Mouse (Mus musculus) G1E (cell line): ENCODE measurements around the gene Inca1. TPM values are rescaled to one million over a fixed set of nuclear protein-coding genes. Genes with fewer than 3 reads are reported as not detected.

ENCODE experiments used
- ATAC-seq: 2 replicates; pipeline ENCODE4 v1.8.0; 2016; ENCODE audit warnings: mild to moderate bottlenecking; ENCODE audit not compliant: insufficient number of reproducible peaks, poor library complexity, low FRiP score, severe bottlenecking; ENCODE audit errors: extremely low read depth
- DNase-seq: peaks from one replicate; pipeline ENCODE4 v3.0.0; 2012; ENCODE audit warnings: low spot score
- H3K27me3 ChIP-seq: 2 replicates; pipeline ENCODE4 v1.6.1; 2012; ENCODE audit warnings: mild to moderate bottlenecking, low read length, inconsistent platforms; ENCODE audit not compliant: insufficient read depth
- H3K36me3 ChIP-seq: replicated peaks from 2 replicates; pipeline ENCODE3; 2012; ENCODE audit warnings: mild to moderate bottlenecking, inconsistent platforms
- H3K4me1 ChIP-seq: 2 replicates; pipeline ENCODE4 v1.6.1; 2012; ENCODE audit warnings: low read depth, low read length, inconsistent platforms, mixed read lengths; ENCODE audit not compliant: insufficient read depth
- H3K4me3 ChIP-seq: 2 replicates; pipeline ENCODE4 v1.5.1; 2012; ENCODE audit warnings: low read depth, mild to moderate bottlenecking, inconsistent platforms, low read length, moderate library complexity, mixed read lengths
- H3K9me3 ChIP-seq: replicated peaks from 2 replicates; pipeline ENCODE4 v1.6.1; 2012; ENCODE audit warnings: inconsistent platforms
- GATA2 ChIP-seq: IDR thresholded peaks from 2 replicates; pipeline ENCODE4 v1.6.1; 2012; ENCODE audit warnings: low read depth, low read length, inconsistent platforms, borderline replicate concordance
- POLR2AphosphoS5 ChIP-seq: IDR thresholded peaks from 2 replicates; pipeline ENCODE4 v1.6.1; 2012; ENCODE audit warnings: low read depth, low read length, inconsistent platforms; ENCODE audit not compliant: insufficient replicate concordance
- TAL1 ChIP-seq: conservative IDR thresholded peaks from 2 replicates; pipeline ENCODE4 v1.6.1; 2012; ENCODE audit warnings: low read depth, low read length, inconsistent platforms, mixed read lengths
- polyA plus RNA-seq: library from polyadenylated mRNA; stranded (reverse); fragments of >175 nt; gene quantifications from 2 replicates; pipeline ENCODE4 v1.2.3, GENCODE M21; 2012
- total RNA-seq, 2 experiments: library from RNA; stranded (forward) in 1 of 2; stranded (reverse) in 1 of 2; fragments of 200-1000 nt in 1 of 2; fragments of >200 nt in 1 of 2; fragmentation: Nextera tagmentation in 1 of 2; gene quantifications; 2 replicates each; pipeline ENCODE4 v1.2.3; 2014 to 2017

The Inca1 gene
- total and polyA plus RNA-seq, 3 experiments = 0.36 to 3.7 (median 1.2) TPM

DNA sequence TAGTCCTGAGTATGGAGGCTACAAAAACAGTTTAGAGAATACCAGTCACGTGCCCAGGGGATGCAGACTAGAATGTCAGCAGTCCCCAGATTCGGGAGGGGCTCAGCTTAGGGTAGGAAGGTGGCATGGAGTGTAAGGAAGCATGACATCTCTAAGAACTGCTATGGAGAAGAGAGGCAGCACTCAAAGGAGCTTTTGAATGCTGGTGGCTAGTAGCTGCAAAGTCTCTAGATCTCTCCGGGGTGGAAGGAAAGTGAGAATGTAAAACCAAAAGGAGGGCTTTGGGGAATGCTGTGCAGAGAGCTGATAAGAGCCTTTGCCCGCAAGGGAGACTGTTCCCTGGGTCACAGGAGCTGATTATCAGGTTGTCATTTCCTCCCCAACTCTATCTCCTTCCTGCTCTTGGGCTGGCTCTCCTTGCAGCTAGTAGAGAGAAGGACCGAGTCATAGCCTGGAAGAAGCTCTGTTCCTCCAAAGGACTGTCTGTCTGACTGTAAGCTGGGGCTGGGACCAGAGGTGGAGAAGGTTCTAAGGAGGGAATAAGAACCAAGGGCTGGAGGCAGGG, 61.2 kb downstream of the Inca1 start, which contains the start of gene Gp1ba:
Gp1ba (plus strand) TSS at position 409 of the 565 bp plus-strand sequence.
- no peak for TF ChIP-seq GATA2
- no peak for TF ChIP-seq POLR2AphosphoS5
- TF ChIP-seq TAL1 = peak; percentile 75
- H3K9me3 ChIP-seq = no peaks in the 10 kb centered on the region
- ATAC-seq (peak; percentile 90), DNase-seq (peak; percentile 74)
- H3K4me3 ChIP-seq = peak within 1 kb of the TSS; percentile 54; the same call in 1 of the 2 replicates
- H3K27me3 ChIP-seq = no peaks in the 10 kb centered on the region
- peaks cover 35% of the 10 kb centered on the region for H3K36me3 ChIP-seq
- peaks cover 61% of the 10 kb centered on the region for H3K4me1 ChIP-seq

Other genes with a start within 250 kb of the Inca1 start
Only the 20 nearest of the 23 such genes appear.
- gene Tm4sf5, start 194.9 kb downstream of the Inca1 start, total RNA-seq (2014; fragmentation: Nextera tagmentation) = not detected in 2 replicates
- gene Tm4sf5, start 194.9 kb downstream of the Inca1 start, total RNA-seq (2017) = not detected in 2 replicates
- not detected in 2 replicates for gene Tm4sf5, start 194.9 kb downstream of the Inca1 start, polyA plus RNA-seq
- not detected in 2 replicates for gene Vmo1, start 185.5 kb downstream of the Inca1 start, total RNA-seq (2014; fragmentation: Nextera tagmentation)
- gene Vmo1, start 185.5 kb downstream of the Inca1 start, total RNA-seq (2017) = not detected in 2 replicates
- not detected in 2 replicates for gene Vmo1, start 185.5 kb downstream of the Inca1 start, polyA plus RNA-seq
- not detected in 2 replicates for gene Gltpd2, start 181.0 kb downstream of the Inca1 start, total RNA-seq (2014; fragmentation: Nextera tagmentation)
- gene Gltpd2, start 181.0 kb downstream of the Inca1 start, total RNA-seq (2017) = not detected in 2 replicates
- not detected in 2 replicates for gene Gltpd2, start 181.0 kb downstream of the Inca1 start, polyA plus RNA-seq
- 114 and 116 TPM in 2 replicates for gene Psmb6, start 174.8 kb downstream of the Inca1 start, total RNA-seq (2014; fragmentation: Nextera tagmentation)
- 212 and 295 TPM in 2 replicates for gene Psmb6, start 174.8 kb downstream of the Inca1 start, total RNA-seq (2017)
- gene Psmb6, start 174.8 kb downstream of the Inca1 start, polyA plus RNA-seq = 153 and 181 TPM in 2 replicates
- not detected in 2 replicates for gene Gm40193, start 167.2 kb downstream of the Inca1 start, total RNA-seq (2014; fragmentation: Nextera tagmentation)
- not detected in 2 replicates for gene Gm40193, start 167.2 kb downstream of the Inca1 start, total RNA-seq (2017)
- gene Gm40193, start 167.2 kb downstream of the Inca1 start, polyA plus RNA-seq = not detected in 2 replicates
- gene Pld2, start 160.1 kb downstream of the Inca1 start, total RNA-seq (2014; fragmentation: Nextera tagmentation) = not detected in 2 replicates
- 0.05 and 0.06 TPM in 2 replicates for gene Pld2, start 160.1 kb downstream of the Inca1 start, total RNA-seq (2017)
- gene Pld2, start 160.1 kb downstream of the Inca1 start, polyA plus RNA-seq = not detected in 2 replicates
- gene Mink1, start 137.3 kb downstream of the Inca1 start, total RNA-seq (2014; fragmentation: Nextera tagmentation) = 37.3 and 38.1 TPM in 2 replicates
- gene Mink1, start 137.3 kb downstream of the Inca1 start, total RNA-seq (2017) = 8.8 and 14.3 TPM in 2 replicates
- gene Mink1, start 137.3 kb downstream of the Inca1 start, polyA plus RNA-seq = 89.8 and 94.4 TPM in 2 replicates
- not detected in 2 replicates for gene 4930544D05Rik, start 84.3 kb downstream of the Inca1 start, total RNA-seq (2014; fragmentation: Nextera tagmentation)
- not detected in 2 replicates for gene 4930544D05Rik, start 84.3 kb downstream of the Inca1 start, total RNA-seq (2017)
- not detected in 2 replicates for gene 4930544D05Rik, start 84.3 kb downstream of the Inca1 start, polyA plus RNA-seq
- not detected in 2 replicates for gene Chrne, start 80.9 kb downstream of the Inca1 start, total RNA-seq (2014; fragmentation: Nextera tagmentation)
- gene Chrne, start 80.9 kb downstream of the Inca1 start, total RNA-seq (2017) = not detected in 2 replicates
- gene Chrne, start 80.9 kb downstream of the Inca1 start, polyA plus RNA-seq = not detected in 2 replicates
- 1.1 and 3.1 TPM in 2 replicates for gene Gp1ba, start 61.0 kb downstream of the Inca1 start, total RNA-seq (2014; fragmentation: Nextera tagmentation)
- 2.8 and 3.4 TPM in 2 replicates for gene Gp1ba, start 61.0 kb downstream of the Inca1 start, total RNA-seq (2017)
- 9.0 TPM in 2 replicates for gene Gp1ba, start 61.0 kb downstream of the Inca1 start, polyA plus RNA-seq
- 63.7 and 115 TPM in 2 replicates for gene Rnf167, start 52.9 kb downstream of the Inca1 start, total RNA-seq (2014; fragmentation: Nextera tagmentation)
- 62.3 and 64.1 TPM in 2 replicates for gene Rnf167, start 52.9 kb downstream of the Inca1 start, total RNA-seq (2017)
- gene Rnf167, start 52.9 kb downstream of the Inca1 start, polyA plus RNA-seq = 62.6 and 81.3 TPM in 2 replicates
- gene Slc25a11, start 52.7 kb downstream of the Inca1 start, total RNA-seq (2014; fragmentation: Nextera tagmentation) = 42.8 and 72.7 TPM in 2 replicates
- gene Slc25a11, start 52.7 kb downstream of the Inca1 start, total RNA-seq (2017) = 125 and 144 TPM in 2 replicates
- 50.6 and 59.2 TPM in 2 replicates for gene Slc25a11, start 52.7 kb downstream of the Inca1 start, polyA plus RNA-seq
- 804 and 991 TPM in 2 replicates for gene Pfn1, start 45.5 kb downstream of the Inca1 start, total RNA-seq (2014; fragmentation: Nextera tagmentation)
- gene Pfn1, start 45.5 kb downstream of the Inca1 start, total RNA-seq (2017) = 724 and 774 TPM in 2 replicates
- 3,649 and 4,709 TPM in 2 replicates for gene Pfn1, start 45.5 kb downstream of the Inca1 start, polyA plus RNA-seq
- 19.0 and 25.3 TPM in 2 replicates for gene Eno3, start 43.0 kb downstream of the Inca1 start, total RNA-seq (2014; fragmentation: Nextera tagmentation)
- gene Eno3, start 43.0 kb downstream of the Inca1 start, total RNA-seq (2017) = 21.9 and 24.5 TPM in 2 replicates
- 3.1 and 5.7 TPM in 2 replicates for gene Eno3, start 43.0 kb downstream of the Inca1 start, polyA plus RNA-seq
- 64.2 and 66.9 TPM in 2 replicates for gene Spag7, start 30.7 kb downstream of the Inca1 start, total RNA-seq (2014; fragmentation: Nextera tagmentation)
- gene Spag7, start 30.7 kb downstream of the Inca1 start, total RNA-seq (2017) = 64.6 and 81.5 TPM in 2 replicates
- gene Spag7, start 30.7 kb downstream of the Inca1 start, polyA plus RNA-seq = 152 and 196 TPM in 2 replicates
- 21.1 and 25.4 TPM in 2 replicates for gene Camta2, start 12.1 kb downstream of the Inca1 start, total RNA-seq (2014; fragmentation: Nextera tagmentation)
- 3.5 and 5.3 TPM in 2 replicates for gene Camta2, start 12.1 kb downstream of the Inca1 start, total RNA-seq (2017)
- gene Camta2, start 12.1 kb downstream of the Inca1 start, polyA plus RNA-seq = 14.7 and 21.2 TPM in 2 replicates
- gene Kif1c, start 393 bp upstream of the Inca1 start, total RNA-seq (2014; fragmentation: Nextera tagmentation) = 11.6 and 11.7 TPM in 2 replicates
- gene Kif1c, start 393 bp upstream of the Inca1 start, total RNA-seq (2017) = 12.3 and 13.9 TPM in 2 replicates
- gene Kif1c, start 393 bp upstream of the Inca1 start, polyA plus RNA-seq = 30.4 and 38.8 TPM in 2 replicates
- gene Zfp3, start 64.1 kb upstream of the Inca1 start, total RNA-seq (2014; fragmentation: Nextera tagmentation) = 12.8 TPM in 2 replicates
- 5.4 and 5.6 TPM in 2 replicates for gene Zfp3, start 64.1 kb upstream of the Inca1 start, total RNA-seq (2017)
- 2.6 and 2.8 TPM in 2 replicates for gene Zfp3, start 64.1 kb upstream of the Inca1 start, polyA plus RNA-seq
- gene Scimp, start 112.4 kb upstream of the Inca1 start, total RNA-seq (2014; fragmentation: Nextera tagmentation) = not detected in 2 replicates
- not detected in 2 replicates for gene Scimp, start 112.4 kb upstream of the Inca1 start, total RNA-seq (2017)
- gene Scimp, start 112.4 kb upstream of the Inca1 start, polyA plus RNA-seq = not detected in 2 replicates
- 48.0 and 50.1 TPM in 2 replicates for gene Rabep1, start 144.6 kb upstream of the Inca1 start, total RNA-seq (2014; fragmentation: Nextera tagmentation)
- 80.6 and 111 TPM in 2 replicates for gene Rabep1, start 144.6 kb upstream of the Inca1 start, total RNA-seq (2017)
- 18.1 and 22.9 TPM in 2 replicates for gene Rabep1, start 144.6 kb upstream of the Inca1 start, polyA plus RNA-seq